Mouse (Mus musculus) layer of hippocampus, postnatal 25 days (tissue): Measurements from ENCODE around the gene Nt5e. TPM values are rescaled to one million over a fixed set of nuclear protein-coding genes. Genes with fewer than 3 reads are reported as not detected.

ENCODE experiments used
- DNase-seq, 2 experiments: peaks; one replicate each; pipeline ENCODE4 v3.0.0; 2022; ENCODE audit warnings: mixed read lengths in 2 of 2, low spot score in 1 of 2; ENCODE audit errors: extremely low spot score in 1 of 2
- total RNA-seq, 2 experiments: library from RNA; stranded (reverse); gene quantifications; 2 replicates each; pipeline ENCODE4 v1.2.3; 2021

Gene Nt5e
- total RNA-seq, 2 experiments from 2014 or later: 3.2 to 3.6 TPM

DNA sequence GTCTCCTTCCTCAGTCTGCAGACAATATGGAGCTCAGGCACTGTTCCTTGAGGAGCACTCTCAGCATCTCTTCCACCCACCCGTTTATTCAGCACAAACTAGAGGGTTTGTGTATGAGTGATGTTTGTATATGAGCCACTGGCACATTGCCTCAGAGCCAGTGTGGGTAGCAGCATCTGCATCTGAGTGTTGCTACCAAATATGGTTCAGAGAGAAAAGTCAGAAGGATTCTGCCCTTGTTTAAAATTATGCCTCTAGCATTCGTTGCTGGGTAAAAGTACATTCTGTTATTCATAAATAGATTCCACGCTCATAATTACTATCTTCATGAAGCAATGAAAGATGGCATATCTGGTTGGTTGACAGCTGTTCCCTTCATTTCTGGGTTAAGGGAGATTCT, 15.7 kb downstream of the Nt5e start:
- DNase-seq: no peak

DNA sequence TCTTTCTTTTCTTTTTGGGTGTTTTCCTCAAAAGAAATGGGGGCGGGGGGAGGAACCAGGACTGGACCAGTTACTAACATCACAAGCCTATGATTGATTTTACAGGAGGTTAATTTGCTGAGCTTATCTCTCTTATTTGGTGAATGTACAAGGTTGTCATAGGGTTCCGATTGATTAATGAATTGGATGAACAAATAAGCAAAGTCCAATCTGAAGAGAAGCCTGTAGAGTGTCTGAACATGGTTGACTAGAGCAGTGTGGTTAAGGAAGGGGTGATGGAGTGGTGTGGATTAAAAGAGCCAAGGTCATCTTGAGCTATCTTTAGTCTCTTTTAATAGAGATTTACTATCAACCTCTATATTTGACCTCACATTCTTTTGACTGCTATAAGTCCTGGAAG, 17.4 kb downstream of the Nt5e start:
- no peak for DNase-seq

DNA sequence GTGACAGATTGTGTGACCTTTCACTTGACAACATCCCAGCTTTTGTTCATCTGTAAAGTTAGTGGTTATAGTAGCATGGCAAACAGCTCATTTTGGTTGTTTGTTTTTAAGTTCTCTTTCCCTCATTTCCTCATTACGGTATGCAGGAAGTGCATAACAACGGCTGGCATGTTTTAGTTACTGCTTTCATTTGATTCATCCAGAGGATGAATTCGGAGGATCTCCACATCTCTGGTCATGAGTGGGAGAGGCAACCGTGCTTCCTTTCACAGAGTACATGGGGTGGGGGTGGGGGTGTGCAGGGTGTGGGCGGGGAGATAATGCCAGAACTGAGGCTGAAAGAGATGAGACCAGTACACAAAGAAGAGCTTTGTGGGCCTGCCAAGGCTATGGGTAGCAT, 19.9 kb downstream of the Nt5e start:
- no peak for DNase-seq

DNA sequence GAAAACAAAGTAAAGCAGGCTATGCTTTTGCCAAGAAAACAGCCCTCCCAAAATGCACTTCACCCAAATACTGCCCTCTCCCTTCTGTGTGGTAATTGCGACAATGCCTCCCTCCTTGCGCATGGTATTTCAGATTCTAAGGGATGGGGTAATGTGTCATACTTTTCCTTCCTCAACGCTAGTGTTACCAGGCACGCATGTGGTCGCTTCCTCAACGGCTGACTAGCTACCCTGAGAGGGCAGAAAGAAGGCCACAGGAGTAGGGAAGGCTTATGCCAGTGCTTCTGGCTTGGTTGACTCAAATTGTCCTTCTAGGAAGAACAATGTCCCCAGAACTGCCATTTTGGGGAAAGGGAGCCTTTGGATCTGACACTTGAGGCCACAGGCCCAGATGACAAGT, 21.6 kb downstream of the Nt5e start:
- no peak for DNase-seq

DNA sequence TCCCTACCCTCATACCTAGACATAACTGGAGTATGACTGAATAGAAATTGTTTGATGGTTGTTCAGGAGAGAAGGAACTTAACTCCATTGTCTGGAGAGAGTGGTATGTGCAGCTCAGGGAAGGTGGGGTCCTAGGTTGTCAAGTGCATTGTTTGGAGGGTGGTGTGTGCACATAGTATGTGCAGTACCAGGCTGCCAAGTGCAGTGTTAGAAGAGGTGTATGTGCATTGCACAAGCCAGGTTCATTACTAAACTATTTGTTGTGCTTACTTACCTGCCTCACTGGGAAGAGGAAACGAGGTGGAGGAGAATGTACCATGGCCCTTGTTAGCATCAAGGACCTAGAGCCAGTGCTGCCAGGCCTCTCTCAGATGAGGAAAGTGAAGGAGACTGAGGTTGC, 23.3 kb downstream of the Nt5e start:
- DNase-seq: no peak

DNA sequence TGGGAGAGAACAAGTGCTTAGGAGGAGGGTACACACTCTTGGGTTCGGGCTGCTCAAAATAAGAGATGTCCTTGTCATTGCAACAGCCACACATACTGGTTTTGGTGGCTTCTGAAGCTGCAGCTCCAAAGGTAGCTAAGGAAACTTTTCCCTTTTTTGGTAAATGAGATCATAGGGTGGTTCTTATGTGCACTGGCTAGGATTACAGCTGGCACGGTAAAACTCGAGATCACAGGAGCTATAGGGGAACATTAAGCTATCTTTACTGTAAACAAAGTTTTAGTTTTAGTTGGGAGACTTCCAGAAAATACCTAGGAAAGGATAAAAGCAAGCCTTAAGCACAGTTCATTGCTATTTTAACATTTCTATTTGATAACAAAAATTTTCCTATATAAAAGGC, 24.2 kb downstream of the Nt5e start:
- DNase-seq: no peak

DNA sequence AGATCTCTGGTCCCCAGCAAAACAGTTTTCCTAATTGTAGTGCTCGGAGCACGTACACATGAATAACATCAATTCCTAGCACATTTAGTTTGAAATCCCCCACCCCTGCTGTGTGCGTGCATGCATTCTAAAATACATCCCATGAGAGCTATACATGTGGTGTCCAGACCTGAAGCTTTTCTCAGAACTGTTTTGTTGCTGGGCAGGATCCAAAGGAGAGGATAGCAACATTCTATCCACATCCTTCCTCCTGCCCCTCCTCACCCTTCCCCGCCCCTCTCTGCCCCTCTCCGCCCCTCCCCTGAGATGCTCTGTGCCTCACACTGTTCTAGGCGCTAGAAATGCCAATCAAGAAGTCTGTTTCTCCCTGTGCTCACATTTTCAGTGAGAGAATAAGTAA, 25.7 kb downstream of the Nt5e start:
- DNase-seq: no peak

DNA sequence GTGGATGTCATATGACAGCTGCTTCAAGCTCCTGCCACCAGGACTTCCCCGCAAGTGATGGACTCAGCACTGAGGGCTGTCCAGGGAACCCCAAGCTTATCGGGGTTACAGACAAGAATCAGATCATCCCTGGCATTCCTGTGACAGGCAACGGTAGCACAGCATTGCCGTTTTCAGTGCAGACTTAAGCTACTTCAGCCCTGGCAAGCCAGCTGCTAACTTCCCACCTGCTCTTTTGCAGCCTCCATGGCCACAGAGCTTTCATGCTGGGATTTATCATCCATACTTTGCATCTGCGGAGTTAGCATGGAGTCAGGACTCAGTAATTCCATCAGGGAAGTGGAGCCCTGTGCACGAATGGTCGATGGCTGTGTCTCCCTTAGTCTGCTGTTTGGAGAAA, 26.5 kb downstream of the Nt5e start:
- DNase-seq: no peak

DNA sequence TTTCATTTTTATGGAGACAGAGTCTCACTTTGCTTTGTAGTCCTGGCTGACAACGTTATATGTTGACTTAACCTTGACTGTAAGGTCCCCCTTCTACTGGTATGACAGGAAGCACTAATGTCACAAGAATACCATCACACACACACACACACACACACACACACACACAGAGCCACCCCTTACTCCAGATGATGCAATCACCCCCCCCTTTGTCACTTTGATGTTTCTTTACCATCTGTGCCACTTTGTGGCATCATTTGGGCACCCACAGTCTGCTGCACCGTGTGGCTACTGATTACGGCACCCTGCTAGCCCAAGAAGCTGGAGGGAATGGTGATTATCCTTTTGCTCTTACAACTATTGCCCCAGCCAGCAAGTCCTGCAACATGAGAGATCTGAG, 30.2 kb downstream of the Nt5e start:
- DNase-seq: no peak

DNA sequence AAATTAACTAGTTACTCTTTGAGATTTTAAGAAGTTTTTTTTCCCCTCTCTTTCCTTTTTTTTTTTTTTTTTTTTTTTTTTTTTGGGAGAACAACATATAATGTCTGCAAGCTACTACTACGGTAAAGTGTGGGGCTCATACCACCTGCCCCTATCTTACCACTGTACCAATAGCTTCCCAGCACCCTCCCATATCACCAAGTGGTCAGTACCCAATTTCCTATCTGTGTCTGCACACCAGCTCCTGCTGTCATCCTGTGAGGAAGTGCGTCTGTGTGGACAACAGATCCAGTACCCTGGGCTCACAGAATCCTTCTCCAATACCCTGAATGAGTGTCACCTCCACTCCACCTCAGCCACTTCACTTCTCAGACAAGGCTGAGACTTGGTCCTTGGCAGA, 32.1 kb downstream of the Nt5e start:
- no peak for DNase-seq

DNA sequence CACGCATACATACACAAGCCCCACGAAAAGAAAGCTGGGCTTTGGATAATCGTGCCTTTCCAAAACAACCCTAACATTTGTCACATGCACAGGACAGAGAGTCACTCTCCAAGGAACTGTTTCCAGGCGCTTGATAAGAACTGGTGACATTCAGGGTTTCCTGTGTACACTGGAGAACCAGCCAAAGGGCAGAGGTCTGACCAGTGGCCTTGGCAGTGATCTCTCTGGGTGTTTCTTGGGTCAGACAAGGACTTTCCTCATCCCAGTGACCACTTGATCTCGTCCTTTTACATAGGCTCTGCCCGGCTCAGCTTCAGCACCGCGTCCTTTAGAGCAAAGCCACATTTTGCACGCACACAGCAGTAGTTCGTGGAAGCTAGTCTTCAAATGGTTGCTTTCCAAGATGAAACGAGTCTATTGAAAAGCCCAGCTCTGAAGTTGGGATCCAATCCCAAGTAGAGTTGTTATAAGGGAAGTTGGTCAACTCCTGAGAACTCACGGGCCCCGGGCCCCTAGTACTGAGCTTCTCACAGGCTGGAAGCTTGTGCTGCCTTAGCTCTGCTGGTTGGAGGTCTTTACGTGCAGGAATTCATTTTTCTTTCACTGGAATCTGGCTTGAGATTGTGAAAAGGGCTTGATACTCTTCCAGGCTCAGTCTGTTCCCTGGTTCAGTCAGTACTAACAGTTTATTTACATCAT, 34.4 kb downstream of the Nt5e start:
- DNase-seq: no peak

DNA sequence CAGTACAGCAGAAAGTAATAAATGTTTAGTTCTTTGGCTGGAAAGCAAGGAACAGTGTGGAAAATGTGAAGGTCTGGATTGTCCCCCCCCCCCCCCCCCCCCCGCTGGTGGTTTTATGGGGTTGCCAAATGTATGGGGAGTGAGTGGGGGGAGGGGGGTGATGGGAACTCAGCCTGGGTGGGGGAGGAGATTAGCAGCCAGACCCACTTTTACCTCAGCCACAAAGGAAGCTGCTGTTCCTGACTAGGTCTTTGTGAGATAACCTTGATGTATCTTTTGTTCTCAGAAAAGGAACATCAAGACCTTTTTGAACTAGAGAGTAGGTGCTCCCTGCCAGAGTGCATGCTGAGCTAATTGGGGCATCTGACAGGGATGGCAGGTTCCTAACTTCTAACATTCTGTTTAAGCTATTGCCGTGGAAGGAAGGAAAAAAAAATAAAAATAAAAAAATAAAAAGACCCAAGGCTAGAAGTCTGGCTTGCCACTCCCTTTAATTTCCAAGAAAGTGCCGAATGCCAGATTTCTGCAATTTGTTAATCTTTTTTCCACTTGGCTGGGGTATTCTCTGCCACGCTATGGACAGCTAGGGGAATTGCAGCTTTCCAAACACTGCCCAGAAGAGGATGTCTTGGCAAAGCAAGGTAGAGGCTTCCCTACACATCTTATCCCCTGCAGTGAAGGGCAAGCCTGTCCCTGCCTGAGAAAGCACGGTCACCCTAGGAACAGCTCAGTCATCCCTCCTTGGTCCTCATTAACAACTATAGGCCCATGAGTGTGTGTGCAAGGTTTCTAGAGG, 35.3 kb downstream of the Nt5e start:
- no peak for DNase-seq

DNA sequence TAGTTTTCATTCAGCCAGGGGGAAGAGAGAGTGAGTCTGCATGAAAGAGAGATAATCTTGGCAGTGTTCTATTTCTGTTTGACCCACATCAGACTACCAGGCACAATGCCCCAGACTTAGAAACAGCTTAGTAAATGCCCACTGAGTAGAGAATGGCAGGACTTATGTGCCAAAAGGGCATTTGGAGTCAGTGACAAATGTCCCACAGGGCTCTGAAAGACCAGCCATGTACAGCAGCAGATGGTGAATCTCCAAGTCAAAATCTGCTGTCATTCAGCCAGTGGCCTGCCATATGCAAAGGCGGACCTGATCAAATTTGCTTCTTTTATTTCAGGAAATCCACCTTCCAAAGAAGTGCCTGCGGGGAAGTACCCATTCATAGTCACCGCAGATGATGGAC, 36.1 kb downstream of the Nt5e start:
- no peak for DNase-seq

DNA sequence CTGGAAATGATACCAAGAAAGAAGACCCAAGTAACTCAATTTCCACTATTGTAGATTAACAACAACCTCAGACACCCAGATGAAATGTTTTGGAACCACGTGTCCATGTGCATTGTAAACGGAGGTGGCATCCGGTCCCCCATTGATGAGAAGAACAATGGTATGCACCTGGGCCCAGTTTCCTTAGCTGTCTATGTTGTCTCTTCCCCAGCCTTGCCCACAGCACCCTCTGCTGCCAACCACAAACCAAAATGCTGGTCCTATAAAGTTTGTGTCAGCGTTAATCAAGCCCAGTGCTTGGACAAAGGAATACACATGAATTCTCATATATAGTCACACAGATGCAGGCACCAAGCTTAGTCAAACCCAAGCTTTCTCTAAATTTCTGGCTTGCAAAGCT, 39.3 kb downstream of the Nt5e start:
- no peak for DNase-seq

DNA sequence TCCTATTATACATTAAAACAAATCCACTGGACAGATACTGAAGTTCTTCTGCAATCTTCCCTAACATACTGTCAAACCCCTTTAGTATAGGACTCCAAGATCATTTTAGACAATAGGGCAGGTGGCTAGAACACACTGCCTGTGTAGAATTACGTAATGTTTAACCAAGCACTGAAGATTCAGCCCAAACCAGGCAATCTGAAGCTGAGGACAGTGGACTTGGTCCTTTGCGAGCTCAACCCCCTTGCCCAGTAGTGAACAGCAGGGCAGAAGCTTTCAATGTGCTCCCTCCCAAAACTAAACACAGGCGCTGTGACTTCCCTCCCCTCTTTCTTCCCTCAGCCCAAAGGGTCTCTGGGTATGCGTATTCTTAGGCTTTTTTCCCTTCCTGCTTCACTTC, 39.8 kb downstream of the Nt5e start:
- DNase-seq: no peak

DNA sequence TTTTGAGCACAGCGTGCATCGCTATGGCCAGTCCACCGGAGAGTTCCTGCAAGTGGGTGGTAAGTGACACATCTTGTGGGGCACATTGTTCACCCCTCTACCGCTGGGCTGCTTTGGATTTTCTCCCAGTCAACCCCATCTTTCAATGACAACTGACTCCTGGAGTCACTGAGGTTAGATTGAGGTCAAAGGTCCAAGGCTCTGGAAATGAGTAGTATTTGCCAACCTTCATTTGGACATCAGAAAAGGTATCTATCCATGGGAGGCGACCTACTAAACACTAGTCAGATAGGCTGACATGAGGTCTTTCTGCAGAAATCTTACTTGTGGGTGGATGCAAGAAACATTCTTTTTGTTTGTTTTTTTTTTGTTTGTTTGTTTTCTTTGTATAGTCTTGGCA, 40.3 kb downstream of the Nt5e start:
- DNase-seq: no peak

DNA sequence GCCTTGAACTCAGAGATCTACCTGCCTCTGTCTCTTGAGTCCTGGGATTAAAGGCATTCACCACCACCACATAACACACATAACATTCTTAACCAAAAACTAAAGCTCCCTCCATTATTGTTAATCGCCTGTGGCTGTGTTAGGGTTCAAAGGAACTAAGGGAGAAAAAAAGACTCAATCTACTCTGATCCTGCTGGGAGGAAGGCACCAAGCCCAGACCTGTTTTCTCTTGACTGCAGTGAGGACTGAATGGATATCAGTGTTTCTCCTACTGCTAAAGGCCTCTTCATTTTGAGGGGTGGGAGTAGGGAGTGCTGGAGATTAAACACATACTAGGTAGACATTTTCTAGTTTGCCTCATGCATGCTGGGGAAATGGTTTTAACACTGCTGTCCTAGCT, 40.8 kb downstream of the Nt5e start:
- no peak for DNase-seq

DNA sequence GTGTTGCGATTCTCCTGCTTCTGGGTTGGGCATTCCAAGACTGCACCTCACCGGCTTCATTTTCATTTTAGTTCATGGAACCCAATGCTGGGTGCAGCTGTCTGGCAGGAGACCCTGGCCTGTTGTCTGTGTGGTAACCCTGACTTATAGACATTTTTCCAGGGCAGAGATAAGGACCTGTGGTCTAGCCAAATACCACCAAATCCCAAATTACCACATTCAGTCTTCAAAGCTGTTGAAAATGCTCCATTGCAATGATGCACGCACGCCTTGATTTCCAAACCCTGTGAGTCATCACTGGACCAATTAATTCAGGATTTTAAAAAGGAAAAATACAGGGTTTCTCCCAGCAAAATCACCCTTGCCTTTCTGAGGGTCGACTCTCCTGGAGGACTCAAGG, 41.5 kb downstream of the Nt5e start:
- no peak for DNase-seq

DNA sequence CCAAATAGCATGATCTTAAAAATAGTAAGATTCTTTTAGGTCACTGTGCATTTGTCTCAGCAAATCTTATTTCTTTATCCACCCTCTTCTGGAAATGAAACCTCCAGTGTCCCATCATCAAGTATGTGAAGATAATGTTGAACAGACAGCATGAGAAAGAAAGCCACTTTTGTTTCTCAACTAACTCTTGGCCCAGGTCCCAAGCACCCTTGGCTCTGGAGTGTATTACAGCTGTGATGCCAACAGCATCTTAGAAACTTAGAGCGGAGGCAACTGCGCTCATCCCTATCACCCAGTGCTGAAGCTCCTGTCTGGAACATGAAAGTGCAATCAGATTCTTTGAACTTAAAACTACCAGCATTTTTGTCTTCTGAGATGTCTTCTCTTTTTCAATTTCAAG, 42.7 kb downstream of the Nt5e start:
- DNase-seq: no peak

DNA sequence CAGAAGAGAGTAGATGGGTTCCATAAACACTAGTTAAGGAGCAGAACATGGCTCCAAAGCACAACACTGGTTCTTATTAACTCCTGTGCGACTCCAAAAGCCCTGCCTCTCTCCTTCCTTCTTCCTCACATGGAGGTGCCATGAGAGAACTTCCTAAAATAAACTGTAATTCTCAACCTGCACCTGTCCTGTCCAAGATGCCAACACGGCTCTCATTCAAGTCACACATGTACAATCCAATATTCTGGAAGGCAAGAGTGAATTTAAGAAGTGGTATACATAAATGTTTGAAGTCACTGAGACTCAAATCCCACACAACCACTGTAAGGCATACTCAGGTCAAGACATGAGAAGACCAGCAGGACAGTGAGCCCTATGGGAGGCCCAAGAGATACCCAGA, 44.2 kb downstream of the Nt5e start:
- DNase-seq: no peak

DNA sequence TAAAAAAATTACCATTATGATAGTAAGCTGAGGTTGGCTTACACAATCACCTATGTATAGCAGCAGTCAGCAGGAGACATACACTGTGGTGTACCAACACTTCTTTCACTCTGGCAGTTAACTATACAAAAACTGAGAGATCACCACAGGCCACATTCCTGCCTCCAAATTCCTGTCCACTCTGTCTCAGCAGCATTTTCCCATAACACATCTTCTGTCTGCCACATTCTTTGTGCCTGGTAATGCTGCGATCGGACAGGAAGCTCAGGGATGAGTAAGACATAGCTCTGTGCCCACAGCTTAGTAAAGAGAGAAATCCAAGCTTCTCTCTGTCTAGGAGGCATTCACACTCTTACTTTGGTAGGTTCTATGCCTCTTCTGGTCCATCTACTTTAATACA, 46.0 kb downstream of the Nt5e start:
- DNase-seq: no peak

DNA sequence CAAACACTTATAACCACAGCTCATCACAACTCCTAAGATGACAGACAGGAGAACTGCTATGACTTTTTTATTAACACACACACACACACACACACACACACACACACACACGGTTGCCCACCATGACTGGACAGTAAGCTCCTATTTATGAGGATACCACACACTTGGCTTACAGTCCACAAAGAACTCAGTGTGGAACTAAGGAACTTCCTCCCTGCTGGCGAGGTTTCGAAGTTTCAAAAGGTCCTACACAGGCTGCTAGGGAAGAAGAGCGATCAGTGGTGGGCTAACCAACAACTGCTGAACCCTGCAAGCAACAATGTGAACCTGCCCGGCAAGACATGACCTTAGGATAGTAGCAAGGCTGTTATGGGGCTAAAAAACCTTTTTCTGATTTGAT, 50.5 kb downstream of the Nt5e start:
- DNase-seq: no peak
